Mouse (Mus musculus) left cerebral cortex, adult 11 months (tissue): Measurements from ENCODE around the gene T.
"Not testable (repeated sequence)": the region's sequence is repeated elsewhere in the genome, so short reads cannot be mapped to it uniquely, and the experiment has no call there.

Experiments used
- DNase-seq: peaks from one replicate; pipeline ENCODE4 v3.0.0; 2022; ENCODE audit warnings: low spot score

T gene

DNA sequence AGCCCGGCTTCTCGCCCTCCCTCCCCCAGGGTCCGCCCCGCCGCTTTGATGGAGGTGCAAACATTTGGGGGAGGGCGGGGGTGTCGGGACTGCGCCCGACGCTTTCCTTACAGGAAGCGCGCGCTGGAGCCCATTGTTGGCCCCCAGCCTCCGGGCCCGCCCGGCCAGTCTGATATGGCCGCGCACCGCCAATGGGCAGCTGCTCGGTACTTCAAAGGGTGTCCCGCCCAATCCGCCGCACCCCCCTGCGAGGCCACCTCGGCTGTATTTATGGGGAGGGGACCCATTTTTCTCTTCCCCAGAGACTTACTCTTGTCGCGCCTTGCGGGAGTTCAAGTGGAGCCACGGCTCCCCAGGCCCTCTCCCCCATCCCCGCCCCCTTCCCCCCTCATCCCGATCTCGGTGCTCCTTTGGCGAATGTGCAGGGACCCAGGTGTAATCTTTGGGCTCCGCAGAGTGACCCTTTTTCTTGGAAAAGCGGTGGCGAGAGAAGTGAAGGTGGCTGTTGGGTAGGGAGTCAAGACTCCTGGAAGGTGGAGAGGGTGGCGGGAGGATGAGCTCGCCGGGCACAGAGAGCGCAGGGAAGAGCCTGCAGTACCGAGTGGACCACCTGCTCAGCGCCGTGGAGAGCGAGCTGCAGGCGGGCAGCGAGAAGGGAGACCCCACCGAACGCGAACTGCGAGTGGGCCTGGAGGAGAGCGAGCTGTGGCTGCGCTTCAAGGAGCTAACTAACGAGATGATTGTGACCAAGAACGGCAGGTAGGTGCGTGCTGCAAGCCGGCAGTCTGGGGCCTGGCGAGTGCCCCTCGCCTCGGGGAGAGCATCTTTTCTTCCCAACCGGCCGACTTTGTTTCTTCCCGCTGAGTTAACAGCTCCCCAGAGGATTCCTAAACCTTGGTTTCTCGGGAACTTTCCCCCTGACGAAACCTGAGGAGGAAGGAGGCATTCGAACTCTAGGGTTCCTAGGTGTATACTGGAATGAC, at the start of gene T:
T (plus strand) TSS at position 446 of the 983 bp plus-strand sequence.
- DNase-seq: no peak

DNA sequence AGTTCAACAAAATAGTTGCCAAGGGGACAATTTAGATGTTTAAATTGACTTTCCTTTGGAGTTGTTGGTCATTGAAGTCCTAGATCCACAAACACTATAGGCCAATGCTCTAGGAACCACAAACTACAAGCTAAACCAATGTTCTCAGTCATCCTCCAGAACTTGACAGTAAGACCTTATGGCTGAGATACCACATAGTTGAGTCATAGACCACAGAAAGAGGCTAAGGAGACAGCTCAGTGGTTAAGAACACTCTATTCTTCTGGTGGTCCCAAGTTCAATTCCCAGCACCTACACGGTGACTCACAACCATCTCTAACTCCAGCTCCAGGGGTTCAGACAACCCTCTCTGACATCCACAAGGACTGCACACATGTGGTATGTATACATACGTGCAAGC, 48.8 kb upstream of the T start:
- DNase-seq: no peak

DNA sequence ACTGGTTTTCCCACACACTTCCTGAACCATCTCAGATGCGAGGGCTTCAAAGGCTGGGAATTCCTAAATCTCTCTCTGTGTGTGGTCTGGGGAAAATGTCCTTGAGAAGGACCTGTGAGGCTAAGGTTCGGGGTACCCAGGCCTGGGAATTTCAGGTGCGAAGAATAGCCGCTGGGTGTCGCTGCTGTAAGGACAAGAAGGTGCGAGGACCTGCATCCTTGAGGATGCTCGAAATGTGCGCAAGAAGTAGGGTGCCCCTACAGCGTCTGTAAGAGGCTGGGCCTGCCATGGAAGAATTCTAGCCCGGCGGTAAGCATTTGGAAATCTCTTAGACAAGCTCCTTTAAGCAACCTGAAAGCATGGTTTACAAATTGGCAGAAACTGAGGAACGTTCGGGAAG, 45.8 kb upstream of the T start:
- no peak for DNase-seq

DNA sequence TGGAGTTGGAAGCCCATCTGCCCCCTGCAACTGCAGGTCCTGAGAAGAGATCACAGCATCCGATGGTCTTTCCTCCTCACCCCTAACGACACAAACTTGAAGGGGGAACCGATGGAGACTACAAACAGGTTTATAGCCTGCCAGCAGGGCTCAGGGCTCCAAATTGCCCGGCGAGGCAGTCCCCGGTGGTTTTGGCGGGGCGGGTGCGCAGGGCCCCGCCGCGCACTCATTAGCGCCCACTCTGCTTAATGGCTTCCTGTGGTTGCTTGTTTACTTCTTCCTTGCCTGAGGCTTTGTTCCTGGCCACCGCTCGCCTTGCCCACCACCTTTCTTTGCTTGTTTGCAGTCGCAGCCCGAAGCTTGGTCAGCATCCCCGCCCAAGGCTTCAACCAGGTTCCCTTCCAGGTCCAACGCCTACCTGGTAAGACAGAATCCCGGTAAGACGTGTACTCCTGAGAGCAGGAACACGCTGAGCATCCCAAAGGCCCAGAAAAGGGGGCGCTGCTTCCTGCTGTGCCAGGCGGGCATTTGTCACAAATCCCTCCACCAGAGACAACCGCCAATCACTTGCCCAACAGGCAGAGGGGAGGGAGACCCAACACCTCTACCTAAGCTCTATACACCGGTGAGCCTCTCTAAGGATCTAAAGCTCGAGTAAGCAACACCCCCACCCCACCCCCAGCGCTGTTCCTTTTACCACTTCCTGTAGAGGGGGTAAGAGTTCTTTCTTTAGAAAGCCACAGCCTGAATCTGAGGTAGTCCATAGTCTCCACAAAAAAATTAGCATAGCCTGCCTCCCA, 45.0 kb upstream of the T start:
- no peak for DNase-seq

DNA sequence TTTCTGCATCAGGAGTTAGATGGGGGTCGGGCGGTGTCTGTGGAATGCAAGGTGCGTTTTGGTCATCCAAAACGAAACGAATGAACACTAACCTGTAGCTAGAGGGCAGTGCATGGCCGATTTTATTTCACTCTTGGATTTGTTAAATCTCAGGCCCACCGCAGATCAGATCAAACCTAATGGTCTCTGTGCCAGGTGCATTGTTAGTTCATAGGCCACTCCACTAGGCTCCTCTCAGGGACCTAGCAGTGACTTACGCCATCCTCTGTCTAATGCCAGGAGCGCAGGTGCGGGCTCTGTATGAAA, 44.5 kb upstream of the T start:
- no peak for DNase-seq

DNA sequence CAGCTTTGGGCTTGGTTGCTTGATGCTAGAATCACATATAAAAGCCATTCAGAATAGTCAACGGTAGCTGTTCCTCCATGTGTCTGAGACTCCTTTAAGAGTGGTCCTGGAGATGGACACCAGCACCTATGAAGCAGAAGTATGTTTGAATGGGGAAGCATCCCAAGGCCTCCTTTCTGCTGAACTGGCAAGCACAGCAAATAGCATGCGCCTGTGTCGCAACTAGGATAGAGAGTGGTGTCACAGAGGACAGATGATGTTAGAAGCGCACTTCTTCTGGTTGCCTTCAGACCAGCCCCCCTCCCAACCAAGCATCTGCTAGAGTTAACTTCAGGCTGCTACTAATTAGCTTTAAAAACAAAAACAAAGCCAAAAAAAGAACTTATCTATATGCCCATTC, 43.7 kb upstream of the T start:
- no peak for DNase-seq

DNA sequence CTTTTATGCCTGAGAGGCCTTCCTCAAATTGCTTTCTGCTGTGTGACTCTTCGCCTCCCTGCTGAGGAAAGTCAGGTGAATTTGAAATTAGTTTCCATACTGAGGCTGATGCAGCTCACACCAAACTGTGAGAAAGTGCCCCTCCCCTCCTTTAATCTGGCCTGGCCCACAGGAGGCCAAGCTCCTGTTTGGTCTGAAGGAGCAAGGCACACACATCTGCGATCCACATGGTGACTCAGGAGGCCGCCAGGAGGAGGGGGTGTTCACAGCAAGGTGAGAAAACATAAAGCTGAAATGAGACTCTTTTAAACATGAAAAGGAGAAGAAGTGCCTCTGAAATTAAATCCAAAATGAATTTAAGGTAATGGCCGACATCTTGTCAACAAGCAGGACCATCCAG, 37.9 kb upstream of the T start:
- DNase-seq: no peak

DNA sequence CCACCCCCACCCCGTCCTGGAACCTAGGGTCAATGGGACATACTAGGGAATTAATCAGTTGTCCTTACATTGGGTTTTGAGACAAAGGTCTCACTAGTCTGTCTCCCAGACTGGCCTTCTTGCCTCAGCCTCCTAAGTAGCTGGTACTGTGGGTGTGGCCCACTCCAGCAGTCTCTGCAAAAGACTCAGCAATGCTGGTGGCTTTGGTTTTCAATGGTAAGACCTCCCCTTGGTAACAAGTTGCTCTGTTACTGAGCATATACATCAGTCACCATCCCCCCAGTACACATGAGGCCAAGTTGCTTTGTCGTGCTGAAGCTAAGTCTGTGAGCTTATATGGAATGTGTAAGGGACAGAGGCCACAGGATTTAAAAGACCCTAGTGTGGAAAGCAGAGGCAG, 36.3 kb upstream of the T start:
- no peak for DNase-seq

DNA sequence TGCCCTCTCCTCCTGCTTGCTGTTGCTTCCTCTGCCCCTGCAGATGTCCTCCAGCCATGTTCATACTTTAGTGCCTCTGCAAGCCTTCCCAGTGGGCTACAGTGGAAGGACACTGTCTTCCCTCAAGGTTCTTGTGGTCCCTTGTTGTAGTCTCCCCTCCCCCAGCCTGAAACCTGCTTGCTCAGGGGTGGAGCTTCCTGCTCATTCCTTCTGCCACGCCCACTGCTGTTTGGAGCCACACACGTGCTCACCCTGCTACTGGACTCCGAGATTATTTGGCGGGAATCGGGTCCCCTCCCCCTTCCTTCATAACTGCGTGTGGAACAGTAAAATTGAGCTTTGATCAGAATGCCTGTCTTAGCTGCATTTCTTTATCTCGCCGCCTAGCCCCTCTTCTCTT, 30.3 kb upstream of the T start:
- DNase-seq: not testable (repeated sequence)

DNA sequence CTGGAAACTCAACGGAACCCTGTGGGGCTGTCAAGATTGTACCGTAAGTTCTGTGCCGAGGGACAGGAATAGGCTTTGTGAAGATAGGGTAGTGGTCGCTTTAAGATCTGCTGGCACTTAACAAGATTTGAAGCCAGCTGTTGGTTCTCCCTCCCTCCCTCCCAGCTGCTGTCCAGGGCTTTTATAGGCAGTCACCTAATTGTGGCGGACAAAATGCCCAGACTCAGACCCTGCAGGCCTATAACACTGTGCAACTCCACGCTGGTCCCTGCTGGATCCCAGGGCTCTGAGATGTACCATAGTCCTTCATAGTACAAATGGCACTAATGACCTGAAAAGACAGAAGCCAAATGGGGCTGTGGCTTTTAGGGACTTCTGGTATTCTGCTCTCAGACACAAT, 27.9 kb upstream of the T start:
- no peak for DNase-seq

DNA sequence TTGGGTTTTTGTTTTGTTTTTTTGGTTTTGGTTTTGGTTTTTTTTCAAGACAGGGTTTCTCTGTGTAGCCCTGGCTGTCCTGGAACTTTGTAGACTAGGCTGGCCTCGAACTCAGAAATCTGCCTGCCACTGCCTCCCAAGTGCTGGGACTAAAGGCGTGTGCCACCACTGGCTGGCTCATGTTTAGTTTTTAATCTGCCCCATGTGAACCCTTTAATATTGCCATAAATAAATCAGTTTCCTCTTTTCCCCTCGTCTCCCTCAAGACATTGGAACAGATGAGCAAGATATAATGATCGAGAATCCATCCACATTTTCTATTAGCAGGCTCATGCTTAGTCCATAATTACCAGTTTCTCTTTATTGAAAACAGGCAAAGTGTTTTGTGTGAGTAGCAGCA, 26.2 kb upstream of the T start:
- not testable (repeated sequence) for DNase-seq

DNA sequence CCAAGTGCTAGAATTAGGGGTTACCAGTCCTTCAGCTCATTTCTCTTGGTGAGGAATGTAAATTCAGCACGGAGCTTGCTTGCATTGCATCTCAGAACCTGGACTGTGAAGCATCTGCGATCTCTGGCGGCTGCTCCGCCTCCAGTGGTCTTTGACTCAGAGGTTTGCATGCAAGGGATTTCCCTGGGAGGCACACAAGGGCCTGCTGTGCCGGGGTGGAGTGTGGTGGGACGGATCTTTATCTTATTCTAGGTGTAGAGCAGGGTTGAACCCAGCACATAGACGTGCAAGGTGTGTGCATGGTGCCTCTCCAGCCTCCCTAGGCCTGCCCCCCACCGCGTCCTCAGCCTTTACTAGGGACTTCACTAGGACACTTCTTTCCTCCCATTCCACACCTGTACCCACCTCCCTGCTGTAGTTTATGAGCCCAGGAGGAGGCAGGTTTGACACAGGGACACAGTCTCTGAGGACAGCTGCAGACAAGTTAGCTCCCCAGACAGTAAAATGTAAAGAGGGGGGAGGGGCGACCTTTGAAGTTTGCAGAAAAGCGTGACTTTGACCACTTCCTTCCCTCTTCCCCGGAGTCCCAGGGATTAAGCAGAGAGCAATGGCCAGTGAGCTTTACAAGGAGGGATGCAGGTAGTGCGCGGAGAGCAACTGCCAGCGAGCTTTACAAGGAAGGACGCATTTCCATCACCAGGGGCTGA, 25.5 kb upstream of the T start:
- DNase-seq: no peak

DNA sequence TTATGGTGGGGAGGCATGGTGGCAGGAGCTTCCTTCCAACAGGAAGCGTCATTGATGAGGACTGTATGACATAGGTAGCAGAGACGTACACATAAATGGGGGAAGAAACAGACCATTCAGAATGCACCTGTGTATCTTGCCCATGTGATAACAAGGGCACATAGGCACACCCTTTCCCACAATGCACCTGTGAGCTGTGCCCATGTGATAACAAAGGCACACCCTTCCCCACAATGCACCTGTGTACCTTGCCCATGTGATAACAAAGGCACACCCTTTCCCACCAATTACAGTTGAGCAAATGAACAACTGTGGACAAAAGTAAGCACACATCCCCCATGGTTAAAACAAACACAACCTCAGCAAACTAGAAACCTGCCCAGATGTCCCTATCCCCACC, 23.9 kb upstream of the T start:
- DNase-seq: no peak

DNA sequence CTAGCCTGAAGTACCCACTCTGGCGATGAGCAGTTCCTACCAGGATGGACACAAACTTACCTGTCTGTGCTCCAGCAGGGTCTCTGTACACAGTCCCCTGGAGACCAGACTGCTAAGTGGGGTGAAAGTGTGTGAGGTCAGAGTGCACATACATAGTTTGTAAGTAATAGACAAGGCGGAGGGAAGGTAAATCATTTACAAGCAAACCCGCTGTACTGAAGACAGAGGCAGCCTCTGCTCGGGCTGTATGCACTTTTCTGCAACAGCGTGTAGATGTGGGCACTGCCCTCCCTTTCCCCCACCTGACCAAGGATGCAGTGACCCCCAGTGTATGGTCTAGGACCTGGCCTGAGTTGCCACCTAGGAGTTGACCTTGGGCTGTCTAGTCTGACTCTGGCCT, 20.6 kb upstream of the T start:
- DNase-seq: no peak

DNA sequence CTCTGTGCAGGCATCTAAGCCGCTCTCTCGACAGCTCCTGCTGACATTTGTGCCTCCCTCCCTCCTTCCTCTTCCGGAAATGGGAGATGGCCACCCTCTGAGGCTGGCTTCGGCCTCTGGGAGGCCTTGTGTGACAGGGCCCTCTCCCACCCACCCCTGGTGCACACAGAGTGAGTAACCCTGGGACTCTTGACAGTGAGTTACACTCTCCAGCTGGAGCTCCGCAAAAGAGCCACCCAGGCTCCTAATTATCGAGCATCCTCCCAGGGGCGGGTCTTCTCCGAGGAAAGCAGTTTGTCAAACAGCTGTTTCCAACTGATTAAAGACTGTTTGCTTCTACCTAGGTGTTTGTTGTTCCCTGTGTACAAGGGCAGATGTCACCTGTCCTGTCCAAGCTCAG, 18.7 kb upstream of the T start:
- no peak for DNase-seq

DNA sequence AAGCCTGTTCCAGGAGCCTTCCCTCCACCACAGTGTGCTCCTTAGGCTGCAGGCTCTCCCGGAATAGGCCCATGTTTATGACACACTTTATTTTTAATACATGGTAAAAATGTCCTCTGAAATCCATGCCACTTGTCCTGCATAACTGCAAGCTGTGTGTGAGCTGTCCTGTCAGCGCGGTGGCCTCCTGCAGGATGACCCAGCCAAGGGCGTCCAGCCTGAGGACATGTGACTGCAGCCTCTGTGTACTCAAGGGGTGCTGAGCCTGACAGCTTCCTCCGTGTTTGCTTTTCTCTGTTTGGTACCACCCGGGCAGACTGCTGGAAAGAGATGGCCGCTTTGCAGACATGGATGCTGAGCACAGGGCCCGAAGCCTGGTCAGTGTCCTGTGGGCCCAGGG, 17.4 kb upstream of the T start:
- no peak for DNase-seq

DNA sequence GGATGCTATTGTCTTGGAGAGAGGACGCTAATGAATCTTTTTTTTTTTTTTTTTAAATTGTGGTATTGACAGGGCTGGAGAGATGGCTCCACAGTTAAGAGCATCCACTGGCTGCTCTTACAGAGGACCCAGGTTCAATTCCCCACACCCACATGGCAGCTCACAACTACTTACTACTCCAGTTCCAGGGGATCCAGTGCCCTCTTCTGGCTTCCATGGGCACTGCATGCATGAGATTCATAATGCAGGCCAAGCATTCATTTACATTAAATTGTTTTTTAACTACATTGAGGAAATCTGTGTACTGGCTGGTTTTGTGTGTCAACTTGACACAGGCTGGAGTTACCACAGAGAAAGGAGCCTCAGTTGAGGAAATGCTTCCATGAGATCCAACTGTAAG, 13.5 kb upstream of the T start:
- DNase-seq: no peak

DNA sequence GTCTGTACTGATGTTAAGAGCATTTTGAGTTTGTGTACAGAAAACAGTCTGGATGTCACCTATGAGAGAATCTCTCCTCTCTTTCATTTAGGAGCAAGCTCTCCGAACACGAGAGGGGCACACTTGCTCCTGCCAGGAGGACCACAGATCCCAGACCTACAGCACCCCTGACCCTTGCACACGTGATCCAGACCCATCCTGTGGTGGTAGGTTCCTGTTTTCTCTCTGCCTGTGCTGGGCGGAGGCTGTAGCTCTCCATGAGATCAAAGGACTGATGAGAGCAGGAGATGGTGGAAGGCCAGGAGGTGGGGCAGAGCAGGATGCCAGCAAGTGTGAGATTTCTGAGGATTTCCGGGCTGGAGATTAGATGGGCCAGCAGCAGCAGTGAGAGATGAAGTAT, 12.7 kb upstream of the T start:
- no peak for DNase-seq

DNA sequence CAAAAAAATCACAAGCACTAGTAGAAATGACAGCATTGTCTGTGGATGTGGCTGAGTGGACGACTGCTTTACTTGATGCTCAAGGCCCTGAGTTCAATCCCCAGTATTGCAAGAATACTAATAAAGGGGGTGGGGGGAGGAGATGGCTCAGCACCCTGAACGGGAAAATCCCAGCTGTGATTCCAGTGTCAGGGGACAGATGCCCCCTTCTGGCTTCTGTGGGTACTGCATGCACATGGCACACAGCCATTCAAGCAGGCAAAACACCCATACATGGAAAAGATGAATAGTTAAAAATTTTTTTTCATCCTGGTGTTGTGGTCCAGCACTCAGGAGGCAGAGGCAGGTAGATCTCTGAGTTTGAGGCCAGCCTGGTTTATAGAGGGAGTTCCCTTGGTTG, 10.9 kb upstream of the T start:
- peak; percentile 4 for DNase-seq

DNA sequence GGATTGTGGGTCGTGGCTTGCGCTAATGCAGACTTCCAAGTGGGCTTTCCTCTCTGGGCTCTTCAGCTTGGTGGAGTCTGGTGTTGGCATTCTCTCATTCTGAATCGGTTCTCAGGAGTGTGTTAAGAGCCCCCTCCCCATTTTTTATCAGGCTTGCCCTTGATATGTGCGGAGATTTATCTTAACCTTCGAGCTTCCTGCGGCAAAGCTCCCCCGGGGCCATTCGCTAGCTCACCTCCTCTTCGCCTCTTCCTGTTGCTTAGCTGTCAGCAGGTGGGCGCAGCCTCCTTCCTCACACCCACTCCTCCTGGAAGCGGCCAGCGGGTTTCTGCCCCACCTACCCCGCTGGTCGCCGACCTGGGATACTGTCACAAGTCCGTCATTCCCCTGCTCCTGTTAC, 4.8 kb upstream of the T start:
- DNase-seq: no peak

DNA sequence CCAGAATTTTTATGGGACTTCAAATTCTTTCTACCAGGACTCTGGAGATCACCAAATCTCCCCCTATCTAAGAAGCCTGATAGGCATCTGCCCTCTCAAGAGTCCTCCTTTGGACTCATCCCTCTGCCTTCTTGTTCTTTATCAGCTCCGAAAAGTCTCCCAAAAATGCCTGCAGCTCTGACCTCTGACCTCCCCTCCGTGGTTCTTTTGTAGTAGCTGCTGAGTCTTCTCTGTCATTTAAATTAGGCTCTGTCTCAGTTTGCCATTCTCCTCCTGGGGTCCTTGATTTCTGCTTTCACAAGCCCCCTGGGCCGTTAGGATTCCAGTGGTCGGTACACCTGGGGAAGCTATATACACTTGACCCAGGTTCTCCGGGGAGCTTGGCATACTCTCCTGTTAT, 4.3 kb upstream of the T start:
- no peak for DNase-seq

DNA sequence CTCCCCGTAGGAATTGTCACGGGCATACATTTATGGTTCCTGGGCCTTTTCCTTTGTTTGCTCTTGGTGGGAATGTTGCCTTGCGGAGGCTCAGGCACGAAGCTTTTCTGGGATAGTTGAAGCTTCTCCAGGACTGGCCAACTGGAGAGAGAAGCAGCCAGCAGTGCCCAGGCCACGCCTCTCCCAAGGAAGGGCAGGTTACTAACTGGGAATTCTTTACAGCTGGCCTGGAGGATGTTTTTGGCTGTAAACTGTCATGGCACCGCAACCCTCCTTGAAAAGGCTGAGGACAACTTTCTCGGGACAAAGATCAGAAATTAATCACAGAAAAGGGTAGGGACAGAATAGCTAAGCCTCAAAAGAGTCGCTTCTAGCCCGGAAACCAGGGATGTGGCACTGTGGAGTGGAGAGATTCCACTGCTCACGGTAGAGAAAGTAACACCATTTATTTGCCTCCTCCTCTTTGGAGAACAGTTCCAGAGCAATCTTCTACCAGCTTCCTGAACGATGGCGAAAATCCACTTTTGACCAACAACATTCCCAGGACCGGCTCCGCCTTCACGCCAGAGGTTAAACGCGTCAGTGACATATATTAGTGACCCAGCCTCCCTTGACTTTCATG, 1.9 kb upstream of the T start:
- no peak for DNase-seq
